8 mouse cellular contexts compared by ENCODE assay signal in genomic region chr11:115177559-115178195, GRCm38 (mm10). TPM values are rescaled to one million over a fixed set of nuclear protein-coding genes. Genes with fewer than 3 reads are reported as not detected.
DNase-seq lines count a peak whose midpoint lies in the region; ATAC-seq lines count a peak whose summit lies in the region.

No protein-coding gene starts in this region.

- no peaks in the 10 kb centered on the region for H3K36me3 ChIP-seq in forebrain, embryonic 11.5 days (ENCODE audit: control insufficient read depth, insufficient read depth, low read length)
- peaks cover 34% of the 10 kb centered on the region for H3K36me3 ChIP-seq in kidney, embryonic 15.5 days
- no peaks in the 10 kb centered on the region for H3K36me3 ChIP-seq in midbrain, embryonic 12.5 days

- H3K4me1 ChIP-seq in forebrain, embryonic 11.5 days (replicated peaks; ENCODE audit: control insufficient read depth, insufficient read depth, low read length), result peaks cover 30% of the 10 kb centered on the region
- peaks cover 74% of the 10 kb centered on the region for H3K4me1 ChIP-seq in kidney, embryonic 15.5 days
- H3K4me1 ChIP-seq in midbrain, embryonic 12.5 days, result peaks cover 55% of the 10 kb centered on the region

- no peak overlapping the region for H3K4me3 ChIP-seq in forebrain, embryonic 11.5 days (ENCODE audit: low read depth, low read length)
- H3K4me3 ChIP-seq in kidney, embryonic 15.5 days (replicated peaks), result 0 out of 2 replicates have a peak overlapping the region, but pooled peaks have one; percentile 12
- no peak overlapping the region for H3K4me3 ChIP-seq in midbrain, embryonic 12.5 days

- peak; percentile 43 for DNase-seq in embryo, embryonic 11 days
- DNase-seq in embryo, embryonic 9.5 days (ENCODE audit: extremely low spot score), result no peak
- DNase-seq in forebrain, embryonic 11.5 days (ENCODE audit: low spot score), result peak; percentile 65
- no peak for DNase-seq in thymus, postnatal 25 days
- DNase-seq in frontal cortex, adult 2 months (ENCODE audit: extremely low spot score in 1 of 2, low spot score in 1 of 2), result no peak
- no peak for DNase-seq in cerebellum, adult 11-12 months

- no peak overlapping the region; the same call in 1 of the 2 replicates for H3K9ac ChIP-seq in forebrain, embryonic 11.5 days (ENCODE audit: low read length)
- 0 out of 2 replicates have a peak overlapping the region, but pooled peaks have one; percentile 31 for H3K9ac ChIP-seq in kidney, embryonic 15.5 days
- 0 out of 2 replicates have a peak overlapping the region, but pooled peaks have one; percentile 16 for H3K9ac ChIP-seq in midbrain, embryonic 12.5 days (replicated peaks)

- no peaks in the 10 kb centered on the region for H3K9me3 ChIP-seq in forebrain, embryonic 11.5 days (ENCODE audit: control insufficient read depth, low read length)
- no peaks in the 10 kb centered on the region for H3K9me3 ChIP-seq in kidney, embryonic 15.5 days (replicated peaks)
- H3K9me3 ChIP-seq in midbrain, embryonic 12.5 days, result no peaks in the 10 kb centered on the region

- peaks cover 4% of the 10 kb centered on the region; the same call in 1 of the 2 replicates for H3K27me3 ChIP-seq in forebrain, embryonic 11.5 days (ENCODE audit: control insufficient read depth, insufficient read depth, low read length)
- H3K27me3 ChIP-seq in kidney, embryonic 15.5 days, result no peaks in the 10 kb centered on the region
- peaks cover 39% of the 10 kb centered on the region for H3K27me3 ChIP-seq in midbrain, embryonic 12.5 days

- no peak overlapping the region for H3K27ac ChIP-seq in forebrain, embryonic 11.5 days (ENCODE audit: low read depth, low read length)
- peak overlapping the region; percentile 82 for H3K27ac ChIP-seq in kidney, embryonic 15.5 days
- H3K27ac ChIP-seq in midbrain, embryonic 12.5 days (replicated peaks), result 0 out of 2 replicates have a peak overlapping the region, but pooled peaks have one; percentile 26

- ATAC-seq in forebrain, embryonic 11.5 days (replicated peaks; ENCODE audit: low FRiP score), result no peak
- peak; percentile 50 for ATAC-seq in kidney, embryonic 15.5 days (replicated peaks; ENCODE audit: low FRiP score)
- peak; percentile 58 for ATAC-seq in midbrain, embryonic 12.5 days (ENCODE audit: low FRiP score, low read depth)

- H3K4me2 ChIP-seq in forebrain, embryonic 11.5 days (ENCODE audit: low read depth, low read length, severe bottlenecking), result 0 out of 2 replicates have a peak overlapping the region, but pooled peaks have one; percentile 26
- peak overlapping the region; percentile 48 for H3K4me2 ChIP-seq in kidney, embryonic 15.5 days
- peak overlapping the region; percentile 30 for H3K4me2 ChIP-seq in midbrain, embryonic 12.5 days (replicated peaks)

- WGBS in forebrain, embryonic 11.5 days, result 32% methylated on average over 9 of the region's 10 CpGs
- WGBS in kidney, embryonic 15.5 days, result 26% methylated on average over 10 of the region's 10 CpGs
- WGBS in midbrain, embryonic 12.5 days, result 16% methylated on average over 10 of the region's 10 CpGs

RNA-seq across cellular contexts. Expression of gene Tmem104, which starts 9.6 kb away (rescaled TPM):
- 8.8 and 9.2 TPM in 2 replicates for polyA plus RNA-seq in forebrain, embryonic 11.5 days (2014; fragmentation: Nextera tagmentation; extraction: Ambion mirVana)
- polyA plus RNA-seq in kidney, embryonic 15.5 days (2015; fragmentation: Nextera tagmentation; extraction: Ambion mirVana), result 10.6 and 11.0 TPM in 2 replicates
- 7.9 and 9.2 TPM in 2 replicates for polyA plus RNA-seq in midbrain, embryonic 12.5 days (2016; fragmentation: Nextera tagmentation; extraction: Ambion mirVana)
- 10.2 and 10.4 TPM in 2 replicates for polyA plus RNA-seq in frontal cortex, adult 2 months (2012; rRNA removed)

RNA-seq across cellular contexts. Expression of gene Nat9, which starts 10.0 kb away (rescaled TPM):
- polyA plus RNA-seq in forebrain, embryonic 11.5 days (2014; fragmentation: Nextera tagmentation; extraction: Ambion mirVana), result 13.8 and 16.0 TPM in 2 replicates
- polyA plus RNA-seq in kidney, embryonic 15.5 days (2015; fragmentation: Nextera tagmentation; extraction: Ambion mirVana), result 21.5 and 23.4 TPM in 2 replicates
- polyA plus RNA-seq in midbrain, embryonic 12.5 days (2016; fragmentation: Nextera tagmentation; extraction: Ambion mirVana), result 18.5 and 19.2 TPM in 2 replicates
- 36.2 and 36.9 TPM in 2 replicates for polyA plus RNA-seq in frontal cortex, adult 2 months (2012; rRNA removed)

RNA-seq across cellular contexts. Expression of gene Slc9a3r1, which starts 14.5 kb away (rescaled TPM):
- polyA plus RNA-seq in forebrain, embryonic 11.5 days (2014; fragmentation: Nextera tagmentation; extraction: Ambion mirVana), result 34.3 and 35.2 TPM in 2 replicates
- polyA plus RNA-seq in kidney, embryonic 15.5 days (2015; fragmentation: Nextera tagmentation; extraction: Ambion mirVana), result 123 and 127 TPM in 2 replicates
- polyA plus RNA-seq in midbrain, embryonic 12.5 days (2016; fragmentation: Nextera tagmentation; extraction: Ambion mirVana), result 34.3 and 34.6 TPM in 2 replicates
- 85.4 and 93.7 TPM in 2 replicates for polyA plus RNA-seq in frontal cortex, adult 2 months (2012; rRNA removed)

RNA-seq across cellular contexts. Expression of gene Cd300lf, which starts 43.9 kb away (rescaled TPM):
- polyA plus RNA-seq in forebrain, embryonic 11.5 days (2014; fragmentation: Nextera tagmentation; extraction: Ambion mirVana), result not detected in 2 replicates
- polyA plus RNA-seq in kidney, embryonic 15.5 days (2015; fragmentation: Nextera tagmentation; extraction: Ambion mirVana), result 0.36 and 0.49 TPM in 2 replicates
- 0.15 and 0.24 TPM in 2 replicates for polyA plus RNA-seq in midbrain, embryonic 12.5 days (2016; fragmentation: Nextera tagmentation; extraction: Ambion mirVana)
- 0.12 and 0.29 TPM in 2 replicates for polyA plus RNA-seq in frontal cortex, adult 2 months (2012; rRNA removed)

Comparison
In these comparisons a context has a peak if more than half of its experiments do, and no peak if none do; other contexts are left out.
1. DNase-seq: peak in embryo, embryonic 11 days (single experiment) and forebrain, embryonic 11.5 days (single experiment); none in embryo, embryonic 9.5 days (single experiment), thymus, postnatal 25 days (single experiment), frontal cortex, adult 2 months (0 of 2) and cerebellum, adult 11-12 months (single experiment).
2. Peak in every context shown above with its lines, with median percentiles within 50 percentile points of each other: H3K4me2 ChIP-seq.